Mouse (Mus musculus) myocyte (in vitro differentiated cells): ENCODE results near the gene Pld1.

ENCODE experiments used
- CEBPB ChIP-seq: IDR thresholded peaks from 2 replicates; pipeline ENCODE4 v1.6.1; 2011; ENCODE audit warnings: mild to moderate bottlenecking, moderate library complexity; ENCODE audit not compliant: poor library complexity, insufficient read depth, severe bottlenecking
- MAX ChIP-seq: IDR thresholded peaks from one replicate; pipeline ENCODE4 v1.6.1; 2011; ENCODE audit warnings: low read depth, mild to moderate bottlenecking, control low read depth
- MYOG ChIP-seq, 3 experiments: IDR thresholded peaks; one replicate each; pipeline ENCODE4 v1.6.1; 2011; ENCODE audit warnings: control low read depth in 2 of 3, low read depth in 2 of 3, mild to moderate bottlenecking in 2 of 3; ENCODE audit not compliant: insufficient read length in 2 of 3, control insufficient read depth in 1 of 3, insufficient read depth in 1 of 3
- POLR2A ChIP-seq: IDR thresholded peaks from one replicate; pipeline ENCODE4 v1.6.1; 2011; ENCODE audit warnings: low read depth, mild to moderate bottlenecking, control low read depth, moderate library complexity; ENCODE audit not compliant: insufficient read length
- POLR2AphosphoS2 ChIP-seq: IDR thresholded peaks from one replicate; pipeline ENCODE4 v1.6.1; 2011; ENCODE audit warnings: low read depth, control low read depth; ENCODE audit not compliant: insufficient read length
- REST ChIP-seq: IDR thresholded peaks from one replicate; pipeline ENCODE4 v1.6.1; 2011; ENCODE audit warnings: mild to moderate bottlenecking, control low read depth, moderate library complexity; ENCODE audit not compliant: insufficient read depth, insufficient read length
- SRF ChIP-seq: IDR thresholded peaks from one replicate; pipeline ENCODE4 v1.6.1; 2011; ENCODE audit warnings: low read depth; ENCODE audit not compliant: control insufficient read depth, insufficient read length
- TCF12 ChIP-seq: IDR thresholded peaks from one replicate; pipeline ENCODE4 v1.6.1; 2011; ENCODE audit warnings: mild to moderate bottlenecking, control low read depth; ENCODE audit not compliant: poor library complexity, insufficient read depth, severe bottlenecking
- USF1 ChIP-seq: IDR thresholded peaks from one replicate; pipeline ENCODE4 v1.6.1; 2011; ENCODE audit warnings: low read depth, mild to moderate bottlenecking, control low read depth, moderate library complexity

GRCm38 (mm10) chr3:28095451-28095850, 157.0 kb downstream of the Pld1 start:
- no peak for TF ChIP-seq POLR2A
- TF ChIP-seq MAX, result no peak
- TF ChIP-seq CEBPB, result no peak
- TF ChIP-seq TCF12, result no peak
- TF ChIP-seq POLR2AphosphoS2, result no peak
- no peak for TF ChIP-seq SRF
- TF ChIP-seq USF1, result no peak
- no peak for TF ChIP-seq REST
- no peak for TF ChIP-seq MYOG (IDR thresholded peaks at IDR 0.05; ENCODE audit: control insufficient read depth in 1 of 3, insufficient read depth in 1 of 3, insufficient read length in 2 of 3, low read depth in 2 of 3)
